Comparison of ENCODE assay signal across 8 mouse cellular contexts in genomic region chr15:5115173-5115572, GRCm38 (mm10). TPM values are rescaled to one million over a fixed set of nuclear protein-coding genes. Genes with fewer than 3 reads are reported as not detected.
DNase-seq lines count a peak whose midpoint lies in the region; ATAC-seq and TF ChIP-seq lines count a peak whose summit lies in the region.

No protein-coding gene starts in this region.

- H3K9ac ChIP-seq in CH12.LX (ENCODE audit: insufficient read depth, low read depth) = peak overlapping the region; percentile 79
- H3K9ac ChIP-seq in heart, embryonic 16.5 days (ENCODE audit: low read length) = peak overlapping the region; percentile 85
- peak overlapping the region; percentile 72 for H3K9ac ChIP-seq in liver, embryonic 15.5 days

- H3K27ac ChIP-seq in gastrocnemius, adult 2 months = peak overlapping the region; percentile 92
- no peak overlapping the region for H3K27ac ChIP-seq in CH12.LX (ENCODE audit: insufficient read depth, low read depth)
- H3K27ac ChIP-seq in heart, embryonic 16.5 days (ENCODE audit: low read length) = peak overlapping the region; percentile 97
- H3K27ac ChIP-seq in liver, embryonic 15.5 days (replicated peaks) = peak overlapping the region; percentile 89

- TF ChIP-seq EP300 in CH12.LX (IDR thresholded peaks at IDR 0.05; ENCODE audit: low read length) = no peak

- peaks cover 35% of the 10 kb centered on the region for H3K79me2 ChIP-seq in CH12.LX (replicated peaks; ENCODE audit: control insufficient read depth, extremely low read depth, insufficient read depth, poor library complexity, severe bottlenecking)

- H3K27me3 ChIP-seq in CH12.LX (replicated peaks) = no peaks in the 10 kb centered on the region
- H3K27me3 ChIP-seq in heart, embryonic 16.5 days (ENCODE audit: control insufficient read depth, insufficient read depth, low read length) = no peaks in the 10 kb centered on the region
- H3K27me3 ChIP-seq in liver, embryonic 15.5 days = peaks cover 1% of the 10 kb centered on the region; the same call in 1 of the 2 replicates

- intact Hi-C loops in gastrocnemius, adult 2 months (cut with DNase I) = no loop called here
- intact Hi-C loops in gastrocnemius, postnatal 14 days (cut with DNase I; ENCODE audit: low total_unique reads) = loop anchor here (10.0 kb wide), 1 partner anchor 70 kb away; the partner anchor contains the start of gene Ttc33

- H3K4me2 ChIP-seq in CH12.LX (ENCODE audit: insufficient read depth, low read depth, poor library complexity, severe bottlenecking) = peak overlapping the region; percentile 46; the same call in 1 of the 2 replicates
- peak overlapping the region; percentile 83 for H3K4me2 ChIP-seq in heart, embryonic 16.5 days (ENCODE audit: low read depth, low read length)
- peak overlapping the region; percentile 71 for H3K4me2 ChIP-seq in liver, embryonic 15.5 days

- no peak for ATAC-seq in heart, embryonic 16.5 days (replicated peaks; ENCODE audit: extremely low read depth, insufficient read depth, low FRiP score)
- ATAC-seq in liver, embryonic 15.5 days (ENCODE audit: insufficient read depth) = no peak

- no peak for TF ChIP-seq CTCF in gastrocnemius, adult 2 months (IDR thresholded peaks at IDR 0.05)
- TF ChIP-seq CTCF in CH12.LX (conservative IDR thresholded peaks at IDR 0.05 in 1 of 2, IDR thresholded peaks at IDR 0.05 in 1 of 2; ENCODE audit: low read depth in 2 of 2, low read length in 2 of 2) = no peak

- TF ChIP-seq POLR2A in CH12.LX (IDR thresholded peaks at IDR 0.05; ENCODE audit: low read depth, low read length) = no peak; the same call in 1 of the 2 replicates

- peak overlapping the region; percentile 98 for H3K4me3 ChIP-seq in gastrocnemius, adult 2 months
- H3K4me3 ChIP-seq in CH12.LX (replicated peaks in 1 of 3; ENCODE audit: low read depth in 2 of 3, low read length in 2 of 3, poor library complexity in 1 of 3) = peak overlapping the region; percentile 78 to 87 (median 80)
- H3K4me3 ChIP-seq in heart, embryonic 16.5 days (ENCODE audit: low read length) = peak overlapping the region; percentile 94
- H3K4me3 ChIP-seq in liver, embryonic 15.5 days (replicated peaks) = peak overlapping the region; percentile 85

- peaks cover 3 to 29% of the 10 kb centered on the region in 2 experiments; a peak in 2 of 4 replicates for H3K4me1 ChIP-seq in CH12.LX (ENCODE audit: control insufficient read depth in 1 of 2, insufficient read depth in 2 of 2)
- H3K4me1 ChIP-seq in heart, embryonic 16.5 days (ENCODE audit: control insufficient read depth, insufficient read depth, low read length) = peaks cover 22% of the 10 kb centered on the region
- H3K4me1 ChIP-seq in liver, embryonic 15.5 days (replicated peaks) = peaks cover 59% of the 10 kb centered on the region

- in situ Hi-C loops in CH12.LX (cut with MboI; ENCODE audit: low pct_ligation_motif_present, low pct_unique_long_range_greater_than_20kb, low sequenced_read_pairs) = loop anchor here (25.0 kb wide), 1 partner anchor 1078 kb away; the partner anchor contains the start of gene Oxct1

- 50% methylated on average over 8 of the region's 8 CpGs for WGBS in heart, embryonic 16.5 days
- WGBS in liver, embryonic 15.5 days (ENCODE audit: insufficient replicate concordance) = 50% methylated on average over 8 of the region's 8 CpGs

- dilution Hi-C loops in CH12.LX (cut with MboI; ENCODE audit: extremely low pct_ligation_motif_present, extremely low pct_unique_long_range_greater_than_20kb, low sequenced_read_pairs) = no loop called here

- no peak for TF ChIP-seq RAD21 in CH12.LX (IDR thresholded peaks at IDR 0.05; ENCODE audit: low read depth, low read length)

- peaks cover 27 to 33% of the 10 kb centered on the region in 2 experiments for H3K36me3 ChIP-seq in CH12.LX (replicated peaks in 1 of 2; ENCODE audit: control insufficient read depth in 1 of 2, insufficient read depth in 1 of 2, low read length in 1 of 2)
- peaks cover 22% of the 10 kb centered on the region for H3K36me3 ChIP-seq in heart, embryonic 16.5 days (ENCODE audit: control insufficient read depth, insufficient read depth)
- peaks cover 28% of the 10 kb centered on the region for H3K36me3 ChIP-seq in liver, embryonic 15.5 days (replicated peaks)

- no peak for DNase-seq in gastrocnemius, adult 2 months
- DNase-seq in gastrocnemius, adult 8-10 months (ENCODE audit: low spot score in 2 of 2) = no peak
- no peak for DNase-seq in CH12.LX (ENCODE audit: extremely low read depth)
- DNase-seq in embryo, embryonic 10.5 days (ENCODE audit: low spot score) = no peak
- no peak for DNase-seq in gastrocnemius, postnatal 14 days
- no peak for DNase-seq in left cerebral cortex, adult 18-20 months (ENCODE audit: low spot score in 2 of 2)

- no peaks in the 10 kb centered on the region for H3K9me3 ChIP-seq in CH12.LX (replicated peaks; ENCODE audit: low read length)
- H3K9me3 ChIP-seq in heart, embryonic 16.5 days (replicated peaks; ENCODE audit: control insufficient read depth, low read length) = no peaks in the 10 kb centered on the region
- H3K9me3 ChIP-seq in liver, embryonic 15.5 days (replicated peaks) = no peaks in the 10 kb centered on the region

TF ChIP-seq in CH12.LX, 34 proteins besides CTCF, POLR2A, EP300 and RAD21:
- TF ChIP-seq JUND (conservative IDR thresholded peaks at IDR 0.05; ENCODE audit: low read depth, low read length) (no peak), TBP (conservative IDR thresholded peaks at IDR 0.05; ENCODE audit: low read depth, low read length) (no peak), ZKSCAN1 (IDR thresholded peaks at IDR 0.05; ENCODE audit: borderline replicate concordance, low read depth, low read length) (no peak), CHD1 (IDR thresholded peaks at IDR 0.05; ENCODE audit: low read depth, low read length) (no peak), ETS1 (conservative IDR thresholded peaks at IDR 0.05; ENCODE audit: low read depth, low read length) (no peak), NELFE (IDR thresholded peaks at IDR 0.05; ENCODE audit: low read depth, low read length) (no peak), E2F4 (IDR thresholded peaks at IDR 0.05; ENCODE audit: insufficient replicate concordance, low read depth, low read length) (no peak), NRF1 (IDR thresholded peaks at IDR 0.05; ENCODE audit: low read depth, low read length) (no peak), ZC3H11A (IDR thresholded peaks at IDR 0.05; ENCODE audit: low read depth, low read length) (no peak)

RNA-seq across cellular contexts. Expression of gene Rpl37, which starts 1.3 kb away (rescaled TPM):
- total RNA-seq in gastrocnemius, adult 2 months (2021) = 100 to 1,000 TPM; 178 to 188 TPM
- total RNA-seq in gastrocnemius, adult 8-10 months (2022) = 100 to 1,000 TPM; 169 to 214 (median 203) TPM
- 1,567 and 1,787 TPM in 2 replicates for total RNA-seq in CH12.LX (2012; rRNA removed)
- total RNA-seq in CH12.LX (2014; rRNA removed) = 914 and 1,083 TPM in 2 replicates
- 646 and 928 TPM in 2 replicates for polyA plus RNA-seq in CH12.LX (2012; ENCODE audit: insufficient read length, low read depth)
- 226 and 249 TPM in 2 replicates for polyA plus RNA-seq in heart, embryonic 16.5 days (2015; fragmentation: Nextera tagmentation; extraction: Ambion mirVana)
- 195 and 292 TPM in 2 replicates for polyA plus RNA-seq in liver, embryonic 15.5 days (2015; fragmentation: Nextera tagmentation; extraction: Ambion mirVana)
- 100 to 1,000 TPM; 256 to 280 TPM for total RNA-seq in gastrocnemius, postnatal 14 days (2021)
- 100 to 1,000 TPM; 308 to 322 TPM for total RNA-seq in left cerebral cortex, adult 18-20 months (2021)

RNA-seq across cellular contexts. Expression of gene Card6, which starts 6.8 kb away (rescaled TPM):
- 1 to 10 TPM; 1.9 to 2.0 TPM for total RNA-seq in gastrocnemius, adult 2 months (2021)
- 1 to 10 TPM; 1.9 to 3.3 (median 2.4) TPM for total RNA-seq in gastrocnemius, adult 8-10 months (2022)
- 1.5 and 1.6 TPM in 2 replicates for total RNA-seq in CH12.LX (2012; rRNA removed)
- 1.3 and 1.9 TPM in 2 replicates for total RNA-seq in CH12.LX (2014; rRNA removed)
- 3.7 and 3.9 TPM in 2 replicates for polyA plus RNA-seq in CH12.LX (2012; ENCODE audit: insufficient read length, low read depth)
- 1.6 and 1.9 TPM in 2 replicates for polyA plus RNA-seq in heart, embryonic 16.5 days (2015; fragmentation: Nextera tagmentation; extraction: Ambion mirVana)
- polyA plus RNA-seq in liver, embryonic 15.5 days (2015; fragmentation: Nextera tagmentation; extraction: Ambion mirVana) = 1.2 and 1.6 TPM in 2 replicates
- 1 to 10 TPM; 1.4 to 1.8 TPM for total RNA-seq in gastrocnemius, postnatal 14 days (2021)
- 1 to 10 TPM; 1.3 to 2.1 TPM for total RNA-seq in left cerebral cortex, adult 18-20 months (2021)

RNA-seq across cellular contexts. Expression of gene Prkaa1, which starts 28.5 kb away (rescaled TPM):
- 10 to 100 TPM; 10.0 to 12.7 TPM for total RNA-seq in gastrocnemius, adult 2 months (2021)
- total RNA-seq in gastrocnemius, adult 8-10 months (2022) = 10 to 100 TPM in 1 of 4 experiments, 1 to 10 TPM in 3; 9.1 to 11.9 (median 9.6) TPM
- total RNA-seq in CH12.LX (2012; rRNA removed) (12.6 and 13.1 TPM in 2 replicates), CH12.LX (2014; rRNA removed) (25.4 and 27.6 TPM in 2 replicates)
- polyA plus RNA-seq in CH12.LX (2012; ENCODE audit: insufficient read length, low read depth) = 19.4 and 21.2 TPM in 2 replicates
- polyA plus RNA-seq in heart, embryonic 16.5 days (2015; fragmentation: Nextera tagmentation; extraction: Ambion mirVana) = 14.8 and 17.1 TPM in 2 replicates
- 11.4 and 12.2 TPM in 2 replicates for polyA plus RNA-seq in liver, embryonic 15.5 days (2015; fragmentation: Nextera tagmentation; extraction: Ambion mirVana)
- total RNA-seq in gastrocnemius, postnatal 14 days (2021) = 10 to 100 TPM; 13.5 to 13.8 TPM
- 10 to 100 TPM; 20.7 to 21.8 TPM for total RNA-seq in left cerebral cortex, adult 18-20 months (2021)

RNA-seq across cellular contexts. Expression of gene C7, which starts 51.6 kb away (rescaled TPM):
- total RNA-seq in gastrocnemius, adult 2 months (2021) = 1 to 10 TPM; 1.1 to 8.6 TPM
- 1 to 10 TPM in 2 of 4 experiments, under 1 TPM in 2; 0.29 to 4.9 (median 1.4) TPM for total RNA-seq in gastrocnemius, adult 8-10 months (2022)
- total RNA-seq in CH12.LX (2012; rRNA removed) = 0.04 TPM in 1 of 2 replicates, not detected in the other
- 0.11 TPM in 1 of 2 replicates, not detected in the other for total RNA-seq in CH12.LX (2014; rRNA removed)
- polyA plus RNA-seq in CH12.LX (2012; ENCODE audit: insufficient read length, low read depth) = 0.09 and 0.10 TPM in 2 replicates
- 0.11 and 0.17 TPM in 2 replicates for polyA plus RNA-seq in heart, embryonic 16.5 days (2015; fragmentation: Nextera tagmentation; extraction: Ambion mirVana)
- not detected in 2 replicates for polyA plus RNA-seq in liver, embryonic 15.5 days (2015; fragmentation: Nextera tagmentation; extraction: Ambion mirVana)
- total RNA-seq in gastrocnemius, postnatal 14 days (2021) = under 1 TPM; 0.16 TPM
- total RNA-seq in left cerebral cortex, adult 18-20 months (2021) = under 1 TPM; 0.35 to 0.74 TPM
